Mouse (Mus musculus) embryonic facial prominence, embryonic 14.5 days (tissue): ENCODE results near the gene Dusp10. TPM values are rescaled to one million over a fixed set of nuclear protein-coding genes. Genes with fewer than 3 reads are reported as not detected.

Experiments
- ATAC-seq: fragments of 200-750 bp; cut with Nextera tagmentation; 2 replicates; pipeline ENCODE4 v1.8.0; 2017; ENCODE audit warnings: low read depth, moderate number of reproducible peaks, moderate TSS enrichment
- DNase-seq: peaks from one replicate; pipeline ENCODE4 v3.0.0-alpha.2; 2015; ENCODE audit warnings: low spot score
- H3K27ac ChIP-seq: fragments of 300-500 bp; sonication (generic); replicated peaks from 2 replicates; pipeline ENCODE4 v1.5.1; 2014; ENCODE audit warnings: low read depth, mild to moderate bottlenecking, low read length, moderate library complexity
- H3K27me3 ChIP-seq: fragments of 300-500 bp; sonication (generic); replicated peaks from 2 replicates; pipeline ENCODE4 v1.6.1; 2014; ENCODE audit warnings: low read length; ENCODE audit not compliant: control insufficient read depth, insufficient read depth
- H3K36me3 ChIP-seq: fragments of 300-500 bp; sonication (generic); 2 replicates; pipeline ENCODE4 v1.6.1; 2014; ENCODE audit warnings: low read length, mixed read lengths; ENCODE audit not compliant: control insufficient read depth, insufficient read depth
- H3K4me1 ChIP-seq: fragments of 300-500 bp; sonication (generic); 2 replicates; pipeline ENCODE4 v1.6.1; 2014; ENCODE audit warnings: antibody characterized with exemption, low read length; ENCODE audit not compliant: control insufficient read depth, insufficient read depth
- H3K4me2 ChIP-seq: fragments of 300-500 bp; sonication (generic); 2 replicates; pipeline ENCODE4 v1.6.1; 2014; ENCODE audit warnings: low read depth, mild to moderate bottlenecking, low read length, moderate library complexity, mixed read lengths
- H3K4me3 ChIP-seq: fragments of 300-500 bp; sonication (generic); 2 replicates; pipeline ENCODE4 v1.5.1; 2014; ENCODE audit warnings: low read depth, mild to moderate bottlenecking, low read length
- H3K9ac ChIP-seq: fragments of 300-500 bp; sonication (generic); 2 replicates; pipeline ENCODE4 v1.6.1; 2014; ENCODE audit warnings: low read depth, mild to moderate bottlenecking, low read length, moderate library complexity, mixed read lengths
- H3K9me3 ChIP-seq: fragments of 300-500 bp; sonication (generic); 2 replicates; pipeline ENCODE4 v1.6.1; 2016; ENCODE audit warnings: low read length; ENCODE audit not compliant: control insufficient read depth
- WGBS: fragments of 180-500 bp; shearing (Covaris S2); extraction: QIAGEN DNeasy Blood & Tissue Kit; methylation state at CpG from one replicate; pipeline ENCODE4 v1.1.7; 2014; 5-methylcytosine and 5-hydroxymethylcytosine counted together
- polyA plus RNA-seq: library from polyadenylated mRNA; unstranded; fragments of >200 nt; fragmentation: Nextera tagmentation; extraction: Ambion mirVana; gene quantifications from 2 replicates; pipeline ENCODE4 v1.2.1, GENCODE M21; 2014

Gene Dusp10
- polyA plus RNA-seq, 1 experiment from 2014 or later: 17.7 TPM

DNA sequence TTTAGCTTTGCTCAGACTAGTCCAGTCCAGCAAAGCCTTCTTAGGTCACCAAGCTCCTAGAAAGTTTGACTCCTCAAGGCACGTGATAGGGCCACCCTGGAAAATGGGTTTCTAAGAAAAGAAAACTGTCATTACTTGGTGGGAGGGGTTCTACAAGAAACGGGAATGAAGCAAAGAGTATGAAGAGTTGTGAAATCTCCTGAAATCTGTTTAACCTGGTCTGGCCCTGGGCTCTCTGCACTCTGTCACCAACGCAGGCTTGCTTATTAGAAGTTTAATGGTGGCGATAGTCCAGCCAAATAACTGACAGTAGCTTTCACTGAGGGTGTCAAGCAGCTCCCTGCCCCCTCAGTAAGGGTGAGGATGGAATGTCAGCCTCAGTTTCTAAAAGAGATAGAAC is 40.0 kb downstream of the Dusp10 start:
- H3K9ac ChIP-seq: no peak overlapping the region
- no peak overlapping the region for H3K4me3 ChIP-seq
- H3K9me3 ChIP-seq: no peaks in the 10 kb centered on the region
- DNase-seq: no peak
- H3K27me3 ChIP-seq: no peaks in the 10 kb centered on the region
- H3K36me3 ChIP-seq: no peaks in the 10 kb centered on the region
- H3K27ac ChIP-seq: no peak overlapping the region
- H3K4me1 ChIP-seq: peaks cover 6% of the 10 kb centered on the region; the same call in 1 of the 2 replicates
- H3K4me2 ChIP-seq: no peak overlapping the region
- WGBS: 81% methylated on average over 4 of the region's 4 CpGs
- no peak for ATAC-seq

DNA sequence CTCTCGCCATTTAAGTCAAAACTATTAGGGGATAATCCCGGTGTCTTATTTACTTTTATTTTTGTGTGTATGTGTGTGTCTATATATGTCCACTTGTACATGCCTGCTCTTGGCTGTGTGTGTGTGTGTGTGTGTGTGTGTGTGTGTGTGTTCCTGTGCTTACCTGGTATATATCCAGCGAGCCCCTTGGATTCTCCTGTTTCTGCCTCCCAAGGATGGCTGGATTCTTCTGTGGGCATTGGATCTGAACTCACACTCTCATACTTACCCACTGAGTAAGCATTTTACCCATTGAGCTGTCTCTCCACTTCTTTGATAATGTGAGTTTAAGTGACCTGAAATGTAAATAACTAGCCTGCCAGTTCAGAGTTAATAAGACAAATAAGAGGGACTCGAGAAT is 40.6 kb downstream of the Dusp10 start:
- DNase-seq: no peak
- 80% methylated on average over 4 of the region's 4 CpGs for WGBS

DNA sequence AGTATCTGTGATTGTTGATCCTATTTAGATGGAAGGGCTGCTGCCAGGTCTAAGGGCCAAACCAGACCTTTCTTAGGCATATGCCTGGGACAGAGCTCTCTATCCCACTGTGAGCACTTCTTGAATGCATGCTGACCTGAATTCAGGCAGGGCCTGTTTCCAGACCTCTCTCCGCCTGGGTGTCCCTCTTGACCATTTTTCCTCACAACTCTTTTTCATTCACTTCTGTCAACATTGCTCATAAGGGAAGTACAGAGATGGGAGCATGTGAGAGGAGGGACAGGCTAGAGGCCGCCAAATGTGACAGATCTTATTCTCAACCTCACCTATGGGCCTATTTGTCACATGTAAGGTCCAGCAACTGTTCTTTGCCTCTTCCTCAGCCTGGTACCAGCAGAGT is 41.1 kb downstream of the Dusp10 start:
- Histone ChIP-seq H3K9me3 (no peaks in the 10 kb centered on the region), H3K4me1 (peaks cover 4% of the 10 kb centered on the region; the same call in 1 of the 2 replicates), H3K27ac (no peak overlapping the region), H3K36me3 (no peaks in the 10 kb centered on the region), H3K27me3 (no peaks in the 10 kb centered on the region), H3K4me3 (no peak overlapping the region), H3K9ac (no peak overlapping the region), H3K4me2 (no peak overlapping the region)
- WGBS: 96% methylated on average over 2 of the region's 2 CpGs
- DNase-seq: no peak
- ATAC-seq: no peak

More for the DNA sequence above, 40.6 kb downstream of the Dusp10 start:
- no peaks in the 10 kb centered on the region for H3K27me3 ChIP-seq
- peaks cover 6% of the 10 kb centered on the region; the same call in 1 of the 2 replicates for H3K4me1 ChIP-seq
- no peak overlapping the region for H3K4me3 ChIP-seq
- no peak overlapping the region for H3K4me2 ChIP-seq
- no peaks in the 10 kb centered on the region for H3K9me3 ChIP-seq
- no peak overlapping the region for H3K9ac ChIP-seq
- ATAC-seq: no peak
- H3K36me3 ChIP-seq: no peaks in the 10 kb centered on the region
- H3K27ac ChIP-seq: no peak overlapping the region

DNA sequence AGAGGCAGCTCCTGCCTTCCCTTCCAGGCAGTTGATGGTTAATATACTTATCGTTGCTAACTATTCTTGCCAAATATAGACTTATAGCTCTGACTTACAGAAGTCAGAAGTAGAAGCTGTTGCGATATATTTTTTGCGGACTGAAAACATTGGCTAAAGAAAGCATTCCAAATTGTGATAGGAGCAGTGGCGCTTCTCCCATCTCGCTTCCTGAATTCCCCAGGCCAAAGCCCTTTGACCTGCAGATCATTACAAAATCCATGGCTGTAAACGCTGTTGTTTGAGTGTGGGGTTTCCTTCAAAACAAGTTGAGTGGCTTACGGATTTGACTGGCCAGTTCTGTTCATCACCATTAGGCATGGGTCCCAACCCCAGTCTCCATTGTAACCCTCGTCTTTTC is 45.1 kb downstream of the Dusp10 start:
- WGBS: 69% methylated on average over 8 of the region's 8 CpGs
- no peak for ATAC-seq

DNA sequence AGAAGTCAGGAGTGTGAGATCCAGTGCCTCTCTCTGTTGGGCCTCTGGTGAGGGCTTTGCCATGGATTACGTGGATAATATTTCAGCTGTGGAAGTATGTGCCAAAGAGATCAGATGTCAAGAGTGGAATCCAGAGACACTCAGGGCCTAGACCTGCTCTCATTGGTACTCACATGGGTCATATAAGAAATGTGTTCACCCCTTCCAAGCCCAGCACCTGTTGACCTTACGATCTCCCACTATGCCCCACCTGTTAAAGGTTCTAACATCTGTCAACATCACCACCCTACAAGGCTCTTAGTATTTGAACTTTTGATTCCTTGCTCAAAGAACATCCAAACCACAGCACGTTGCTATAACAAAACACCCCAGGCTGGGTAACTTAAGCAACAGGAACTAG is 46.7 kb downstream of the Dusp10 start:
- Histone ChIP-seq H3K27me3 (no peaks in the 10 kb centered on the region), H3K4me3 (no peak overlapping the region), H3K9me3 (no peaks in the 10 kb centered on the region), H3K9ac (no peak overlapping the region), H3K36me3 (no peaks in the 10 kb centered on the region), H3K4me2 (no peak overlapping the region), H3K4me1 (no peaks in the 10 kb centered on the region), H3K27ac (no peak overlapping the region)
- ATAC-seq: peak; percentile 47; the same call in 1 of the 2 replicates
- 74% methylated on average over 3 of the region's 3 CpGs for WGBS
- DNase-seq: no peak

More for the DNA sequence above, 45.1 kb downstream of the Dusp10 start:
- no peak overlapping the region for H3K4me3 ChIP-seq
- no peak overlapping the region for H3K4me2 ChIP-seq
- H3K4me1 ChIP-seq: no peaks in the 10 kb centered on the region
- DNase-seq: no peak
- H3K9ac ChIP-seq: no peak overlapping the region
- H3K27ac ChIP-seq: no peak overlapping the region
- no peaks in the 10 kb centered on the region for H3K36me3 ChIP-seq
- no peaks in the 10 kb centered on the region for H3K27me3 ChIP-seq
- no peaks in the 10 kb centered on the region for H3K9me3 ChIP-seq

DNA sequence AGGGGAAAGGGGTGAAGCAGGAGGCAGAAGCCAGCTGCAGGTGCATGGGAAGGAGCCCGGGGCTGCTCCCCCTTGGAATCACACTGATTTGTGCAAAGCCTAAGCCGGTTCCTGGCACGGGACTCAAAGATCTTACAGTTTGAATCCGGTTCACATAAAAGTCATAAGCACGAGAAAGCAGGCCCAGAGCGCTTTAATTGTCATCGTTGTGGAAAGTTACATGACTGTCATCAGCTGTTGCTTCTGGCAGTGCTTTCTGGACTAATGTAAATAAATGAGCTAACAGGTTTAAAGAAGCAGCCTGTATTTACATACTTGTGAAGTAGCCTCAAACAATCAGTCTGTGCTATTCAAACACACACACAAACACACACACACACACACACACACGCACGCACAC is 47.3 kb downstream of the Dusp10 start:
- H3K27ac ChIP-seq: no peak overlapping the region
- H3K9ac ChIP-seq: no peak overlapping the region

DNA sequence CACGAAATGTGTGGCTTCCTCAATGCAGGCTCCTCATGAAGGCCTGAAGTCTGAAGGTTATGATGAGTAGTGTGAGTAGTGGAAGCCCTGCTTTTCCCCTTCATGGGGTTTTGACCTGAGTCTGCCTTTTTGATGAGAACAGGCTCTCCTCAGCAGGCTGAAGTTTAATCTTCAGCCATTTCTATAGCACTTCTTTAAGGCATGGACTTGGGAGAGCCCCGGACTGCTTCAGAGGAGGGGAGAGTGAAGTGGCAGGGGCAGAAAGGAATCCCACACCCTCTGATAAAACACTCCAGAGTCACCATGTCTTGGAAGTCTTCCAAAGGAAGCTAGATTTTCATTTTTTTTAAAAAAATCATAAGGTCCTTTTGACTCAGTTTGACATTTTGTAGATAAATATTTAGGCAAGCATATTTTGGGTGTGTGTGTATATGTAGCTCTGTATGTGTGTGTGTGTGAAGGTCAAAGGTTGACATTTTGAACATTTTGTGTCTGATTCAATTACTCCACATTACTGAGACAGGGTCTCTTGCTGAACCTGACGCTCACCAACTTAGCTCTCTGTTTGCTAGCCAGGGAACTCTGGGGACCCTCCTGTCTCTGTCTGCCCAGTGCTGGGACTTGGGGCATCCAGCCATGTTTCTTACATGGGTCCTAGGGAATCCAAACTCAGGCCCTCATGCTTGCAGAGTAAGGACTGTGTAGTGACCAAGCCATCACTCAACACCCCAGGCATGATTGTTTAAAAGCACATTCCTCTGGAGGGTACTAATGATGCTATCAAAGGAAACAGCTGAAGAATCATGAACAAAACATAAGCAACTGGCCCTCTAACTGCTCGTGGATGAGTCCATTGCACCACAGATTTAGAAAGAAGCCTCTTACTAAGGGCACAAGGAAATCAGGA is 48.0 kb downstream of the Dusp10 start:
- no peak for DNase-seq
- Histone ChIP-seq H3K9ac (no peak overlapping the region), H3K27ac (no peak overlapping the region), H3K9me3 (no peaks in the 10 kb centered on the region), H3K4me3 (no peak overlapping the region), H3K4me2 (no peak overlapping the region), H3K36me3 (no peaks in the 10 kb centered on the region), H3K27me3 (no peaks in the 10 kb centered on the region), H3K4me1 (no peaks in the 10 kb centered on the region)
- 62% methylated on average over 3 of the region's 4 CpGs for WGBS
- no peak for ATAC-seq

More for the DNA sequence above, 47.3 kb downstream of the Dusp10 start:
- no peak overlapping the region for H3K4me3 ChIP-seq
- no peak overlapping the region for H3K4me2 ChIP-seq
- no peaks in the 10 kb centered on the region for H3K9me3 ChIP-seq
- peak; percentile 83 for DNase-seq
- ATAC-seq: peak; percentile 41; the same call in 1 of the 2 replicates
- H3K27me3 ChIP-seq: no peaks in the 10 kb centered on the region
- H3K4me1 ChIP-seq: no peaks in the 10 kb centered on the region
- WGBS: 59% methylated on average over 9 of the region's 9 CpGs
- H3K36me3 ChIP-seq: no peaks in the 10 kb centered on the region

DNA sequence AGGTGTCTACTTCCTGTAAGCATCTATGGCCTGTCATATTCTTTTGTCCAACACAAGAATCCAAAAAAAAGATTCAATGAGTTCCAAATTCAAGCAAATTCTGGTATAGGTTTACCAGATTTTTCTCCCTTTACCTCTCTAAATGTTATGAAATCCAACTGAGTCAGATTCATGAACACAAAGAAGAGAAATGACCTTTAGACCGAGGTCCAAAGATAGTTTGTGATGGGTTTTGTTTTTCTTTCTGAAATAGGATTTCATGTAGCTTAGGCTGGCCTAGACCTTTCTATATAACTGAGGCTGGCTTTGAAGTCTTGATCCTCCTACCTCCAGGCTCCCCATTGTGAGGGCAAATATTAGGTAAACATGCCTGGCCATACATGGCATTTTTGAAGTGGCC is 48.8 kb downstream of the Dusp10 start:
- Histone ChIP-seq H3K4me2 (no peak overlapping the region), H3K27ac (no peak overlapping the region), H3K4me3 (no peak overlapping the region), H3K9me3 (no peaks in the 10 kb centered on the region), H3K9ac (no peak overlapping the region), H3K36me3 (no peaks in the 10 kb centered on the region), H3K4me1 (no peaks in the 10 kb centered on the region), H3K27me3 (no peaks in the 10 kb centered on the region)
- WGBS: 91% methylated on average over 1 of the region's 1 CpGs
- ATAC-seq (no peak), DNase-seq (no peak)

DNA sequence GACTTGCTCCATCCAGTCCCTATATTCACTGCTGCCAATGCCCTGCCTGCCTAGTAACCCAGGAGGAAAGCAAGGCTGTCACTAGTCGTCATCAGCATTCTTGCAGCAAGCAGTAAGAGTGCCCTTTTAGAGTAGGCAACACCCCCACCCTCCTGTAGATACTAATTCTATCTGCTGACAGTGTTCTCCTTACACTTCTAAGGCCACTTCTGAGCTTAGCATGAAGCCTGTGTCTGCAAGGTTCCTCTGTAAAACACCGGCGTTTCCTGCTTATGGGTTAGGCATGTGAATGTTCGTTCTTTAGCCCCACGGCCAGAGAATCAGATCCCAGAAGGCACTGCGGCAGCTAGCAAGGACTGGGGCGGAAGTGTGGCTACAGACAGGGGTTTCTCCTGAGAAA is 51.2 kb downstream of the Dusp10 start:
- Histone ChIP-seq H3K9me3 (no peaks in the 10 kb centered on the region), H3K4me2 (no peak overlapping the region), H3K36me3 (0 out of 2 replicates have a peak, but pooled peaks cover 4% of the 10 kb centered on the region), H3K4me3 (no peak overlapping the region), H3K9ac (no peak overlapping the region), H3K27me3 (no peaks in the 10 kb centered on the region), H3K4me1 (no peaks in the 10 kb centered on the region), H3K27ac (no peak overlapping the region)
- ATAC-seq (no peak), DNase-seq (no peak)
- WGBS: 74% methylated on average over 7 of the region's 7 CpGs
